Mouse (Mus musculus): ENCODE measurements around the gene Asic2. TPM values are rescaled to one million over a fixed set of nuclear protein-coding genes. Genes with fewer than 3 reads are reported as not detected.

The Asic2 gene
- polyA plus RNA-seq, 1 experiment from 2014 or later, result 0.65 TPM

DNA sequence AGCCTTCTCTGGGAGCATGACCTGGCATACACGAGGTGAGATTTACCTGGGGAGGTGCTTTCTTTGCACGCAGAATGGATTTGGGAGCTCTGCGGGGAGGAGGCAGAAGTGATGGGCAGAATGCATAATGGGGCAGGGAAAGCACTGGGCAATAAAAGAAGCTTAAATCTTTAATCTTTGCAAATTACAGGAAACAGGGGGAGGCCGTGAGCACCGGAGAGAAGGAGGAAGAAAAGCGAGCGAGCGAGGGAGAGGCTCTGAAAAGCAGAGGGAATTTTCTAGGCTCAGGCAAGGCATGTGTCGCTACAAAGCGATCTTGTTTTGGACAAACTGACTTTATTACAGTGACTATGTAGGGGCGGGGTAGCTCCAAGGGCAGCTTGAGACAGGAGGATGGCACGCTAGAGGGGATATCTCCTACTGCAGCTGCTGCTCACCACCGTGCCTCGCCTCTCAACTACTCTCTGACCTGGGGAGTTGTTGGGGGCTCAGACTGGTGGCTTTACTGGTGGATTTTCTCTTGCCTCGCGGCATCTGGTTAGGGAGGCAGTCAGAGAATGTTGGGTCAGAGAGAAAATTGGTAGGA is 1010.1 kb downstream of the Asic2 start:
- Histone ChIP-seq H3K27ac (replicated peaks; ENCODE audit: low read depth, low read length) (no peak overlapping the region), H3K9me3 (ENCODE audit: control insufficient read depth, low read length) (no peaks in the 10 kb centered on the region), H3K9ac (ENCODE audit: low read depth, low read length) (no peak overlapping the region), H3K27me3 (replicated peaks; ENCODE audit: control insufficient read depth, insufficient read depth, low read length) (no peaks in the 10 kb centered on the region; the same call in none of the 2 replicates), H3K4me3 (ENCODE audit: low read depth, low read length) (no peak overlapping the region), H3K4me2 (ENCODE audit: low read depth, low read length) (no peak overlapping the region), H3K4me1 (ENCODE audit: control insufficient read depth, insufficient read depth, low read length) (no peaks in the 10 kb centered on the region), H3K36me3 (ENCODE audit: control insufficient read depth, insufficient read depth, low read length) (no peaks in the 10 kb centered on the region)
- no peak for ATAC-seq (ENCODE audit: low read depth)
- WGBS, result 8% methylated on average over 16 of the region's 16 CpGs
- no peak for DNase-seq (ENCODE audit: low spot score)

DNA sequence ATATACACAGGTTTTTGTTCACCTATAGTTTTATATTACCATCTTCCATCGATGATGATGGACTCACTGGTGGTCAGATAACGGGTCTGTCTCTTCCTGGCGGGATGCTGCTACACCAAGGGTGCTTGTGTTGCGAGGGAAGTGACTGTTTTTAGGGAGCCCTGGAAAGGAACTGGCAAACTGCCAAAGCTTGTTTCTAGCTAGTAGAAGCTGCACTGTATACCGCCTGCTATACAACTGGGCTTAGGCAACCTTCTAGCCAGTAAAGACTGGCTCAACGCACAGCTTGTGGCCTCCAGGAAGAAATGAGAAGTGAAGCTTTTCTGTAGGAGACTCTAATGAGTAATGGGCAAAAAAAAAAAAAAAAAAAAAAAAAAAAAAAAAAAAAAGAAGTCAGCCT is 1012.3 kb downstream of the Asic2 start:
- no peak overlapping the region for H3K4me2 ChIP-seq (ENCODE audit: low read depth, low read length)
- no peak overlapping the region for H3K27ac ChIP-seq (replicated peaks; ENCODE audit: low read depth, low read length)
- no peak overlapping the region for H3K4me3 ChIP-seq (ENCODE audit: low read depth, low read length)
- H3K36me3 ChIP-seq (ENCODE audit: control insufficient read depth, insufficient read depth, low read length), result no peaks in the 10 kb centered on the region
- 81% methylated on average over 6 of the region's 6 CpGs for WGBS
- ATAC-seq (ENCODE audit: low read depth), result no peak
- no peak for DNase-seq (ENCODE audit: low spot score)
- no peak overlapping the region for H3K9ac ChIP-seq (ENCODE audit: low read depth, low read length)
- no peaks in the 10 kb centered on the region for H3K9me3 ChIP-seq (ENCODE audit: control insufficient read depth, low read length)
- no peaks in the 10 kb centered on the region for H3K4me1 ChIP-seq (ENCODE audit: control insufficient read depth, insufficient read depth, low read length)
- no peaks in the 10 kb centered on the region; the same call in none of the 2 replicates for H3K27me3 ChIP-seq (replicated peaks; ENCODE audit: control insufficient read depth, insufficient read depth, low read length)

DNA sequence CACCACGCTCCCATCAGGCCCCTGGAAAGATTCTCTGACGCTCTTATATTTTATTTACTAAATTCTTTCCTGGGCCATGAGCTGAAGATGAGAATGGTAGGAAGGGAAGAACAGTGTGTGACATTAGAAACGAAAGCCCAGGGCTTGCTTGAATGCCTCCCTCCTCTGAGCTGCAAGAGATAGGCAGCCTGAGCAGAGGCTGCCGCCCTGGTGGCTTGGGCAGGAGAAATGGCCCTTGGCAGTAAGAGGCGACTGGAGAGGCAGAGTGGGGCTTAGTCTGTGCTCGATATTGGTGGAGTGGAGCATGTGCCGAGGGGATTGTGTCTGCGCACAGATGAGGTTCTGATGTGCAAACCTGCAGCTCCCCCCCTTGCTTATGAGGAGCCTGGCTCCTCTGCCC is 1014.1 kb downstream of the Asic2 start:
- no peak for DNase-seq (ENCODE audit: low spot score)
- 75% methylated on average over 8 of the region's 8 CpGs for WGBS
- Histone ChIP-seq H3K9me3 (ENCODE audit: control insufficient read depth, low read length) (no peaks in the 10 kb centered on the region), H3K4me3 (ENCODE audit: low read depth, low read length) (no peak overlapping the region), H3K9ac (ENCODE audit: low read depth, low read length) (no peak overlapping the region), H3K27ac (replicated peaks; ENCODE audit: low read depth, low read length) (no peak overlapping the region), H3K36me3 (ENCODE audit: control insufficient read depth, insufficient read depth, low read length) (no peaks in the 10 kb centered on the region), H3K4me1 (ENCODE audit: control insufficient read depth, insufficient read depth, low read length) (no peaks in the 10 kb centered on the region), H3K27me3 (replicated peaks; ENCODE audit: control insufficient read depth, insufficient read depth, low read length) (no peaks in the 10 kb centered on the region; the same call in none of the 2 replicates), H3K4me2 (ENCODE audit: low read depth, low read length) (no peak overlapping the region)
- no peak for ATAC-seq (ENCODE audit: low read depth)

DNA sequence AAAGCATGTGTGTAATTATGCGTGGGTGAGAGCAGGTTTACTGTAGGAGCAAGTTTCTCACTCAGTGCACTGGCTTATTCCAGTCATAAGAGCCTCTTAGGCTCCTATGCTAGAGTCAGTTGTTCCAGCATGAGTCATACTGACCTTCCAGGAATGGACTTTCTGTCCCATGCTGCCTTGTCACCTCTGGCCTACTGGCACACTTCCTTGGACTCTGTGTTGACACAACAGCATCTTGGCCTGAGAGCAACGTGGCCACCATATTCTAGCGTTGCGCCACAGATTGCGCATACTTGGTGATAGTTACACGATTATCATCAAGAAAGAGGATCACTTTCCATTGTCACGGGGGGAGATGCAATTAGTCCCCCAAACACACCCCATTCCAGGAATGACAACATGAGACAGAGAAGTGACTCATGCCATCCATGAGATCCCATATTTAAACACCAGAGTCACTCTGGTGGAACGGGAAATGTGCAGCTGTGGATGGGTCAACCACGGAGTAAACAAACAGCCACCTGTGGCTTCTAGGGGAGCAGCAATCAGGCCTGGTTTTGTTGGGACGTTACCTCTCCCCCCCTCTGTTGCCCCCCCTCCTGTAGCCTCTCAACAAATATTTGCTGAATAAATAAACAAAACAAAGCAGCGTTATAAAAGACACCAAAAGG is 1019.1 kb downstream of the Asic2 start:
- ATAC-seq (ENCODE audit: low read depth) (no peak), DNase-seq (ENCODE audit: low spot score) (no peak)
- H3K27ac ChIP-seq (replicated peaks; ENCODE audit: low read depth, low read length), result no peak overlapping the region
- no peaks in the 10 kb centered on the region for H3K27me3 ChIP-seq (replicated peaks; ENCODE audit: control insufficient read depth, insufficient read depth, low read length)
- 0 out of 2 replicates have a peak, but pooled peaks cover 3% of the 10 kb centered on the region for H3K4me1 ChIP-seq (ENCODE audit: control insufficient read depth, insufficient read depth, low read length)
- H3K9ac ChIP-seq (ENCODE audit: low read depth, low read length), result no peak overlapping the region
- H3K4me2 ChIP-seq (ENCODE audit: low read depth, low read length), result no peak overlapping the region
- no peak overlapping the region for H3K4me3 ChIP-seq (ENCODE audit: low read depth, low read length)
- no peaks in the 10 kb centered on the region for H3K36me3 ChIP-seq (ENCODE audit: control insufficient read depth, insufficient read depth, low read length)
- WGBS, result 72% methylated on average over 11 of the region's 11 CpGs
- no peaks in the 10 kb centered on the region for H3K9me3 ChIP-seq (ENCODE audit: control insufficient read depth, low read length)

DNA sequence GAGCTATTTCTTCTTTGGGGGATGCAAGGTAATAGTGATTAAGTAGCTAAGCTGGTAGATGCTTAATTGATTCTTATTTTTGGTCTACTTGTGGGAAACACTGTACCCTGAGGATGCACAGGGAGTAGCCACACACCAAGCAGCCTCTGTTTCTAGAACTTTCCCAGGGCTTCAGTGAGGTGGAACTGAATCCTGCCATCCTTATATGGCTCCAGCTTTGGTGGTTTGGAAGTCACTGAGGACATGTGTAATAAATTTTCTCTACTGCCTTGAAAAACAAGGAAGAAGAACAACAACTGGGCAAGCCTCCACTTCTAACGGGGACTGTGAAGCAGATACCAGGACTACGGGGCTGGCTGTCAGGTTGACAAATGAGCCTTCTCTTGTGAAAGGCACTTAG is 1020.2 kb downstream of the Asic2 start:
- 54% methylated on average over 2 of the region's 2 CpGs for whole genome bisulfite sequencing
- Histone ChIP-seq H3K9ac (ENCODE audit: low read depth, low read length) (no peak overlapping the region), H3K9me3 (ENCODE audit: control insufficient read depth, low read length) (no peaks in the 10 kb centered on the region), H3K27ac (replicated peaks; ENCODE audit: low read depth, low read length) (no peak overlapping the region), H3K4me2 (ENCODE audit: low read depth, low read length) (no peak overlapping the region), H3K4me1 (ENCODE audit: control insufficient read depth, insufficient read depth, low read length) (0 out of 2 replicates have a peak, but pooled peaks cover 3% of the 10 kb centered on the region), H3K27me3 (replicated peaks; ENCODE audit: control insufficient read depth, insufficient read depth, low read length) (no peaks in the 10 kb centered on the region), H3K4me3 (ENCODE audit: low read depth, low read length) (no peak overlapping the region), H3K36me3 (ENCODE audit: control insufficient read depth, insufficient read depth, low read length) (no peaks in the 10 kb centered on the region)
- DNase-seq (ENCODE audit: low spot score) (peak; percentile 11), ATAC-seq (ENCODE audit: low read depth) (no peak)

DNA sequence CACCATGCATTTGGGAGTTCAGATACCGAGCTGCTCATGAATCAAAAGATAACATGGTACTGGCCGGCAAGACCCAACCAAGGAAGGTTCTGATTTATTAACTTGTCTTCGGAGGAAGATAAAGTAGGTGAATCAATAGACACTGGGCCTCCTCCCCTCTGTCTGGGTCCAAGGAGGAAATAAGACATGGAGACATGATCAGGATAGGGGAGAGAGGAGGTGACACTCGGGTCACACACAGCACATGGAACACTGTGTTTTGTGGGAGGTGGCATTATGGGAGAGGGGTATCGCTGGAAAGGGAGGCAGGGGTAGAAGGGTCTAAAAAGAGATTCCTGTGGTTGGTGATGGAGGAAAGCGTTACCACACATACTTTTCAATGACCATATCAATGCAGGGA is 1022.1 kb downstream of the Asic2 start:
- Histone ChIP-seq H3K27ac (replicated peaks; ENCODE audit: low read depth, low read length) (no peak overlapping the region), H3K4me3 (ENCODE audit: low read depth, low read length) (no peak overlapping the region), H3K4me2 (ENCODE audit: low read depth, low read length) (no peak overlapping the region), H3K9me3 (ENCODE audit: control insufficient read depth, low read length) (no peaks in the 10 kb centered on the region), H3K36me3 (ENCODE audit: control insufficient read depth, insufficient read depth, low read length) (no peaks in the 10 kb centered on the region), H3K27me3 (replicated peaks; ENCODE audit: control insufficient read depth, insufficient read depth, low read length) (no peaks in the 10 kb centered on the region), H3K4me1 (ENCODE audit: control insufficient read depth, insufficient read depth, low read length) (0 out of 2 replicates have a peak, but pooled peaks cover 3% of the 10 kb centered on the region), H3K9ac (ENCODE audit: low read depth, low read length) (no peak overlapping the region)
- DNase-seq (ENCODE audit: low spot score), result no peak
- ATAC-seq (ENCODE audit: low read depth), result no peak
- WGBS, result 87% methylated on average over 6 of the region's 6 CpGs

DNA sequence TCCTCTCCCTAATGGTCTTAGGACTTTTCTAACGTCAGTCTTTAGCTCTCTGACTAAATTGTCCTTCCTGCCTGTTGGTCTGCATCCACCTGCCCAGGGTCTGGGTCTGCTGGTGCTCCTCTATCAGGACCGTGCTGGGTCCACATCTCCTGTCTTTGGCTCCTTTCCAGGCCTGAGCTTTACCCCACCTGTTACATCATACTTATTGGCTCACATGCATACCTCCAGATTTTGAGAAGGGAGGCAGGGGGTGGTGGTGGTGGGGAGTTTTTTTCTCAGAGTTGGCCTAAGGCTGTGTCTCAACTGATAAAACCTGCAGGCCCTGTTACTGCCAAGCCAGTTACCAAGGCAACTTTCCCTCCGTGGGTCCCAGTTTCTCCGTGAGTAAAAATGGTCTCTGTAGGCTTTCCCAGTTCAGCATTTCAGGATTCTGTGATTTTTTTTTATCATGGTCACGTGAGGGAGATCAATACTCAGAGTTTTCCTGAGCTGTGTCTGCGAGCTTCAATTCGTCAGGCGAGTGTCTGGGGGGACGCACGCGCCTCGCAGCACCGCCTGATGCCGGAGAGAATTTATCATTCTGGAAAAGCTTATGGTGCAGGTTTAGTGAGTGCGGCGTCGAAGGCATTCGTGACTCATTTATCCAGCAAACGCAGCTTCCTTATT is 1044.8 kb downstream of the Asic2 start:
- DNase-seq (ENCODE audit: low spot score), result no peak
- H3K27ac ChIP-seq (replicated peaks; ENCODE audit: low read depth, low read length), result no peak overlapping the region
- 87% methylated on average over 19 of the region's 19 CpGs for WGBS
- H3K27me3 ChIP-seq (replicated peaks; ENCODE audit: control insufficient read depth, insufficient read depth, low read length), result no peaks in the 10 kb centered on the region
- H3K4me1 ChIP-seq (ENCODE audit: control insufficient read depth, insufficient read depth, low read length), result no peaks in the 10 kb centered on the region
- ATAC-seq (ENCODE audit: low read depth), result no peak
- H3K9ac ChIP-seq (ENCODE audit: low read depth, low read length), result no peak overlapping the region
- no peaks in the 10 kb centered on the region for H3K36me3 ChIP-seq (ENCODE audit: control insufficient read depth, insufficient read depth, low read length)
- H3K4me2 ChIP-seq (ENCODE audit: low read depth, low read length), result no peak overlapping the region
- H3K4me3 ChIP-seq (ENCODE audit: low read depth, low read length), result no peak overlapping the region
- H3K9me3 ChIP-seq (ENCODE audit: control insufficient read depth, low read length), result no peaks in the 10 kb centered on the region

DNA sequence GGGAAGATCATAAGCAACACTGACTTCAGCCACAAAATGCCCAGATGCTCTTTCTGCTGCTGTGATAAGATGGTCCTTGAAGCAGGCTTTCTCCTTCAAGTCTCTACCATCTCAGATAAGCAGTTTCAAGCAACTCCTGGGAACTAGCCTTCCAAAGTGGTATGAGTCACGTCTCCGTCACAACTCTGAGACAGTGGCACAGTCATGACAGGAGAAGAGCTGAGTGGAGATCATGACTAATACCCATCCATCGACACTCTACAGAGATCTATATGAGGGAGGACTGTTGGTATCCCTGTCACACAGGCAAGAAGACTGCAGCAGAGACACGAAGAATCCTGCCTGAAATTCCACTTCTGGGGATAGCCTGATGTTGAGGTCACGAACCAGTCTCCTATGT is 1049.9 kb downstream of the Asic2 start:
- no peaks in the 10 kb centered on the region for H3K27me3 ChIP-seq (replicated peaks; ENCODE audit: control insufficient read depth, insufficient read depth, low read length)
- 0 out of 2 replicates have a peak, but pooled peaks cover 3% of the 10 kb centered on the region for H3K9me3 ChIP-seq (ENCODE audit: control insufficient read depth, low read length)
- DNase-seq (ENCODE audit: low spot score) (no peak), ATAC-seq (ENCODE audit: low read depth) (no peak)
- WGBS, result 81% methylated on average over 5 of the region's 5 CpGs
- H3K4me3 ChIP-seq (ENCODE audit: low read depth, low read length), result no peak overlapping the region
- H3K9ac ChIP-seq (ENCODE audit: low read depth, low read length), result no peak overlapping the region
- no peaks in the 10 kb centered on the region for H3K4me1 ChIP-seq (ENCODE audit: control insufficient read depth, insufficient read depth, low read length)
- H3K36me3 ChIP-seq (ENCODE audit: control insufficient read depth, insufficient read depth, low read length), result no peaks in the 10 kb centered on the region
- no peak overlapping the region for H3K4me2 ChIP-seq (ENCODE audit: low read depth, low read length)
- H3K27ac ChIP-seq (replicated peaks; ENCODE audit: low read depth, low read length), result no peak overlapping the region

Data from embryonic facial prominence, embryonic 14.5 days (tissue).